Mouse (Mus musculus) MEL (cell line): ENCODE results near the gene Hddc2.

ENCODE experiments used
- BHLHE40 ChIP-seq: IDR thresholded peaks from 2 replicates; pipeline ENCODE4 v1.6.1; 2012; ENCODE audit warnings: low read depth, mild to moderate bottlenecking, inconsistent platforms, low read length, improper control_type of control experiment, borderline replicate concordance
- CHD1 ChIP-seq: IDR thresholded peaks from 2 replicates; pipeline ENCODE4 v1.6.1; 2012; ENCODE audit warnings: low read depth, mild to moderate bottlenecking, inconsistent platforms, low read length, improper control_type of control experiment
- CTCF ChIP-seq, 3 experiments: IDR thresholded peaks in 2 of 3; conservative IDR thresholded peaks in 1 of 3; 2 replicates each; pipeline ENCODE4 v1.5.1; 2011 to 2012; ENCODE audit warnings: low read length in 3 of 3, low read depth in 2 of 3, mild to moderate bottlenecking in 2 of 3, improper control_type of control experiment in 1 of 3, inconsistent platforms in 1 of 3, mixed read lengths in 1 of 3, moderate library complexity in 1 of 3; ENCODE audit not compliant: control insufficient read depth in 1 of 3, insufficient read depth in 1 of 3, poor library complexity in 1 of 3, severe bottlenecking in 1 of 3
- GATA1 ChIP-seq: IDR thresholded peaks from 2 replicates; pipeline ENCODE4 v1.6.1; 2011; ENCODE audit warnings: low read depth, low read length, improper control_type of control experiment
- MAFK ChIP-seq: IDR thresholded peaks from 2 replicates; pipeline ENCODE4 v1.6.1; 2011; ENCODE audit warnings: low read depth, mild to moderate bottlenecking, low read length, improper control_type of control experiment, borderline replicate concordance
- MEF2A ChIP-seq: IDR thresholded peaks from 2 replicates; pipeline ENCODE4 v1.6.1; 2014; ENCODE audit warnings: low read depth, mild to moderate bottlenecking, inconsistent platforms, low read length, improper control_type of control experiment; ENCODE audit not compliant: poor library complexity, insufficient replicate concordance, severe bottlenecking; ENCODE audit errors: extremely low read depth
- POLR2A ChIP-seq, 2 experiments: IDR thresholded peaks; 2 replicates each; pipeline ENCODE4 v1.6.1; 2011 to 2012; ENCODE audit warnings: low read length in 2 of 2, mild to moderate bottlenecking in 2 of 2, control low read depth in 1 of 2, improper control_type of control experiment in 1 of 2, low read depth in 1 of 2, moderate library complexity in 1 of 2; ENCODE audit not compliant: control insufficient read depth in 1 of 2, insufficient read depth in 1 of 2, poor library complexity in 1 of 2

GRCm38 (mm10) chr10:31288697-31289390 is 24.3 kb upstream of the Hddc2 start:
- TF ChIP-seq CTCF (IDR thresholded peaks at IDR 0.05 in 2 of 3, conservative IDR thresholded peaks at IDR 0.05 in 1 of 3; ENCODE audit: control insufficient read depth in 1 of 3, insufficient read depth in 1 of 3, low read depth in 2 of 3, low read length in 3 of 3, poor library complexity in 1 of 3, severe bottlenecking in 1 of 3): no peak
- TF ChIP-seq MEF2A: no peak
- no peak for TF ChIP-seq BHLHE40
- no peak for TF ChIP-seq MAFK
- TF ChIP-seq GATA1: no peak
- no peak for TF ChIP-seq CHD1
- TF ChIP-seq POLR2A (IDR thresholded peaks at IDR 0.05; ENCODE audit: control insufficient read depth in 1 of 2, insufficient read depth in 1 of 2, low read depth in 1 of 2, low read length in 2 of 2, poor library complexity in 1 of 2): no peak
